Mouse (Mus musculus) forebrain, embryonic 15.5 days (tissue): ENCODE data around the gene Slc17a7. TPM values are rescaled to one million over a fixed set of nuclear protein-coding genes. Genes with fewer than 3 reads are reported as not detected.
A peak's percentile ranks its signal among the peaks of the same experiment; 100 is the strongest.
"Not testable (repeated sequence)": the region's sequence is repeated elsewhere in the genome, so short reads cannot be mapped to it uniquely, and the experiment has no call there.

Source experiments
- ATAC-seq: fragments of 200-750 bp; cut with Nextera tagmentation; replicated peaks from 2 replicates; pipeline ENCODE4 v1.8.0; 2017; ENCODE audit warnings: mild to moderate bottlenecking, moderate TSS enrichment, moderate library complexity
- H3K27ac ChIP-seq: fragments of 300-500 bp; sonication (generic); replicated peaks from 2 replicates; pipeline ENCODE4 v1.5.1; 2015; ENCODE audit warnings: mild to moderate bottlenecking, inconsistent platforms
- H3K27me3 ChIP-seq: fragments of 300-500 bp; sonication (generic); 2 replicates; pipeline ENCODE4 v1.6.1; 2015; ENCODE audit warnings: inconsistent platforms
- H3K36me3 ChIP-seq: fragments of 300-500 bp; sonication (generic); 2 replicates; pipeline ENCODE4 v1.6.1; 2015; ENCODE audit warnings: mild to moderate bottlenecking, inconsistent platforms
- H3K4me1 ChIP-seq: fragments of 300-500 bp; sonication (generic); 2 replicates; pipeline ENCODE4 v1.6.1; 2015; ENCODE audit warnings: inconsistent platforms
- H3K4me2 ChIP-seq: fragments of 300-500 bp; sonication (generic); replicated peaks from 2 replicates; pipeline ENCODE4 v1.6.1; 2015; ENCODE audit warnings: mild to moderate bottlenecking, inconsistent platforms
- H3K4me3 ChIP-seq: fragments of 300-500 bp; sonication (generic); 2 replicates; pipeline ENCODE4 v1.5.1; 2015; ENCODE audit warnings: mild to moderate bottlenecking, inconsistent platforms
- H3K9ac ChIP-seq: fragments of 300-500 bp; sonication (generic); replicated peaks from 2 replicates; pipeline ENCODE4 v1.6.1; 2015; ENCODE audit warnings: mild to moderate bottlenecking, inconsistent platforms
- H3K9me3 ChIP-seq: fragments of 300-500 bp; sonication (generic); 2 replicates; pipeline ENCODE4 v1.6.1; 2016; ENCODE audit warnings: inconsistent platforms
- WGBS: fragments of 180-500 bp; shearing (Covaris S2); methylation state at CpG from one replicate; pipeline ENCODE4 v1.1.7; 2015; ENCODE audit warnings: mixed read lengths; 5-methylcytosine and 5-hydroxymethylcytosine counted together
- polyA plus RNA-seq: library from polyadenylated mRNA; unstranded; fragments of >200 nt; fragmentation: Nextera tagmentation; extraction: Ambion mirVana; gene quantifications from 2 replicates; pipeline ENCODE4 v1.2.1, GENCODE M21; 2015

Slc17a7 gene
- polyA plus RNA-seq, 1 experiment from 2014 or later = 20.1 TPM

DNA sequence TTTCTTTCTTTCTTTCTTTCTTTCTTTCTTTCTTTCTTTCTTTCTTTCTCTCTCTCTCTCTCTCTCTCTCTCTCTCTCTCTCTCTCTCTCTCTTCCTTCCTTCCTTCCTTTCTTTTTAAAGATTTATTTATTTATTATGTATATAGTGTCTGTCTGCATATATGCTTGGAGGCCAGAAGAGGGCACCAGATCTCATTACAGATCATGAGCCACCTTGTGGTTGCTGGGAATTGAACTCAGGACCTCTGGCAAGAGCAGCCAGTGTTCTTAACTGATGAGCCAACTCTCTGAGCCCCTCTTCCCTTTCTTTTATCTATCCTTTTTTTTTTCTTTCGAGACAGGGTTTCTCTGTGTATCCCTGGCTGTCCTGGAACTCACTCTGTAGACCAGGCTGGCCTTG is 10.0 kb downstream of the Slc17a7 start:
- ATAC-seq, H3K4me2 ChIP-seq, H3K4me3 ChIP-seq, H3K27ac ChIP-seq, H3K9me3 ChIP-seq, H3K9ac ChIP-seq, H3K36me3 ChIP-seq: not testable (repeated sequence)
- Histone ChIP-seq H3K27me3 (peaks cover 83% of the 10 kb centered on the region), H3K4me1 (peaks cover 17% of the 10 kb centered on the region)
- 73% methylated on average over 1 of the region's 1 CpGs for WGBS

DNA sequence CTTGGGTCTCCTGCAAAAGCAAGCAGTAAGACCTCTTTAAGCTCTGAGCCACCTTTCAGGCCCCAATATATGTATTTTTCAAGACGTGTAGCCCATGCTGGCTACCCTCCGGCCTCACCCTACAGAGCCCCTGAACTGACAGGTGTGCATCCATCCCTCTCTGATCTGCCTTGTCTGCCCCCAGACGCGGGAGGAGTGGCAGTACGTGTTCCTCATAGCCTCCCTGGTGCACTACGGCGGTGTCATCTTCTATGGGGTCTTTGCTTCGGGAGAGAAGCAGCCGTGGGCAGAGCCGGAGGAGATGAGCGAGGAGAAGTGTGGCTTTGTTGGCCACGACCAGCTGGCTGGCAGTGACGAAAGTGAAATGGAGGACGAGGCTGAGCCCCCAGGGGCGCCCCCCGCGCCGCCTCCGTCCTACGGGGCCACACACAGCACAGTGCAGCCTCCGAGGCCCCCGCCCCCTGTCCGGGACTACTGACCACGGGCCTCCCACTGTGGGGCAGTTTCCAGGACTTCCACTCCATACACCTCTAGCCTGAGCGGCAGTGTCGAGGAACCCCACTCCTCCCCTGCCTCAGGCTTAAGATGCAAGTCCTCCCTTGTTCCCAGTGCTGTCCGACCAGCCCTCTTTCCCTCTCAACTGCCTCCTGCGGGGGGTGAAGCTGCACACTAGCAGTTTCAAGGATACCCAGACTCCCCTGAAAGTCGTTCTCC is 11.0 kb downstream of the Slc17a7 start:
- Histone ChIP-seq H3K27me3 (peaks cover 83% of the 10 kb centered on the region), H3K9ac (no peak overlapping the region), H3K27ac (no peak overlapping the region), H3K4me3 (0 out of 2 replicates have a peak overlapping the region, but pooled peaks have one; percentile 8), H3K9me3 (no peaks in the 10 kb centered on the region), H3K36me3 (no peaks in the 10 kb centered on the region), H3K4me2 (no peak overlapping the region), H3K4me1 (peaks cover 15% of the 10 kb centered on the region)
- no peak for ATAC-seq
- WGBS = 3% methylated on average over 28 of the region's 29 CpGs

DNA sequence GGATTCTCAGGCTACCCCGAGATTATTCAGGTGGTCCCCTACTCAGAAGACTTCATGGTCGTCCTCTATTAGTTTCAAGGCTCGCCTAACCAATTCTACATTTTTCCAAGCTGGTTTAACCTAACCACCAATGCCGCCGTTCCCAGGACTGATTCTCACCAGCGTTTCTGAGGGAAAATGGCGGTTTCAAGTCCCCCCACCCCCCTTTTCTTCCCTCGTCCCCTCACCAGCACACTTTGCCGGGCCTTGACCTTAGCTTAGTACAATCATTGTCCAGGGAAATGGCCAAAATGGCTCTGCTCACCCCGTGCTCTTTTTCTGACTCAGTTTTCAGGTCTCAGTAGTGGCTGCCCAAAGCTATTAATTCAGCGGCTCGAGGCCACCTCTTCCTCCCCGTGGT is 11.6 kb downstream of the Slc17a7 start:
- no peaks in the 10 kb centered on the region for H3K36me3 ChIP-seq
- H3K4me3 ChIP-seq = no peak overlapping the region
- no peaks in the 10 kb centered on the region for H3K9me3 ChIP-seq
- H3K9ac ChIP-seq = no peak overlapping the region
- no peak for ATAC-seq
- H3K27me3 ChIP-seq = peaks cover 85% of the 10 kb centered on the region
- 1% methylated on average over 13 of the region's 13 CpGs for WGBS
- H3K27ac ChIP-seq = no peak overlapping the region
- H3K4me2 ChIP-seq = no peak overlapping the region
- peaks cover 15% of the 10 kb centered on the region for H3K4me1 ChIP-seq

DNA sequence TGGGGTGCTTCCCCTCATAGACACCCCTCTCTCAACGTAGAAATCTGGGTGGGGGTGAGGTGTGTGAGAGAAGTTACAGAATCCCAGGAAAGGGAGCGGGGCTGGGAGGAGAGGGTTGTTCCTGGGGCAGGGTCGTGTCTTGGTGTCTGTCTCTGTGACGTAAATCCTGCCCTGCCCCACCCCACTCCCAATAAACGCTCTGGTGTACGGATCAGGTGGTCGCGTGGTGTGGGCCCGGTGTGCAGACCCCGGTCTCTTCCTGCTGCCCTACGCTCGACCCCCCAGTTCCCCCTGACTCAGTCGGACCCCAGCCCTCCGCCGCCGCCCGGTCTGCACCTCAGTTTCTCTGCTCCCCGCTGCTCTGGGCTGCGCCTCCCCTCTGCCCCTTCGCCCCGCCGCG is 12.2 kb downstream of the Slc17a7 start:
- Histone ChIP-seq H3K4me1 (peaks cover 17% of the 10 kb centered on the region), H3K9ac (no peak overlapping the region), H3K27ac (no peak overlapping the region), H3K36me3 (no peaks in the 10 kb centered on the region), H3K27me3 (peaks cover 85% of the 10 kb centered on the region), H3K4me2 (peak overlapping the region; percentile 31), H3K4me3 (peak overlapping the region; percentile 15; the same call in 1 of the 2 replicates), H3K9me3 (no peaks in the 10 kb centered on the region)
- no peak for ATAC-seq
- WGBS = under 1% methylated on average over 23 of the region's 23 CpGs

DNA sequence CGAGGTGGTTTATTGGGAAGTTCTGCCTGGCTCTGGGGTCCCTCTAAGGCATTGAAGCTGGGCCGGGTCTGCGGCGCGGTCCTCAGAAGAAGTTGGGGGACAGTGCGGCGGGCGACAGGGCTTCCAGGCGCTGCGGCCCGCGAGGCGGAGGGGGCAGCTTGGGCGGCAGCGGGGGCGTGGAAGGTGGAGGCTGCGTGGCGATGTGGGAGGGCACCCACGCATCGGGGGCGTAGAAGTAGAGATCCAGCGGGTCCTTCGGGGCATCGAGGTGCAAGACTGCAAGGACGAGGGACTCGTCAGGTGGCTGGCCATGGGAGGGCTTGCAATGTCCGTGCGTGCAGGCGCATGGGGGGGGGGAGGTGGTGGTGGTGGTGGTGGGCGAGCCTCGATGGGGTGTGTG is 12.6 kb downstream of the Slc17a7 start:
- no peak overlapping the region for H3K9ac ChIP-seq
- peak overlapping the region; percentile 15; the same call in 1 of the 2 replicates for H3K4me3 ChIP-seq
- H3K36me3 ChIP-seq = no peaks in the 10 kb centered on the region
- H3K27ac ChIP-seq = no peak overlapping the region
- no peaks in the 10 kb centered on the region for H3K9me3 ChIP-seq
- WGBS = 2% methylated on average over 29 of the region's 31 CpGs
- peaks cover 21% of the 10 kb centered on the region for H3K4me1 ChIP-seq
- H3K27me3 ChIP-seq = peaks cover 85% of the 10 kb centered on the region
- ATAC-seq = no peak
- H3K4me2 ChIP-seq = peak overlapping the region; percentile 31

DNA sequence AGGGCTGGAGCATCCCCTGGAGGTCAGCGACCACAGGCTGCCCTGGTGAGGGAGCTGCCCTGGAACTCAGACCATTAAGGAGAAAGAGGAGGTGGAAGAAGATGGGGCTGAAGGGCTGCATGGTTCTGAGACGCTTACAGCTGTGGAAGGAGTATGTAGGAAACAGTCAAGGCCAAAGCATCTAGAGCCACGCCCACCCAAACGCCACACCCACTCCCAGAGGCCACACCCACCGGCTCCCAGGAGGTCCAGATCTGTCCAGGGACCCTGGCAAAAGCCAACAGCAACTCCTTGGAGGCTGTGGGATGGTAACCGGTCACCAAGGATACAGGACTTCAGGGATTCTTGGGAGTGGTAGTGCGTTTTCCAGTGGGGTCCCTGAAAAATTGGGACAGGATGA is 14.8 kb downstream of the Slc17a7 start:
- WGBS = 26% methylated on average over 7 of the region's 7 CpGs
- H3K27me3 ChIP-seq = peaks cover 97% of the 10 kb centered on the region
- ATAC-seq = no peak

DNA sequence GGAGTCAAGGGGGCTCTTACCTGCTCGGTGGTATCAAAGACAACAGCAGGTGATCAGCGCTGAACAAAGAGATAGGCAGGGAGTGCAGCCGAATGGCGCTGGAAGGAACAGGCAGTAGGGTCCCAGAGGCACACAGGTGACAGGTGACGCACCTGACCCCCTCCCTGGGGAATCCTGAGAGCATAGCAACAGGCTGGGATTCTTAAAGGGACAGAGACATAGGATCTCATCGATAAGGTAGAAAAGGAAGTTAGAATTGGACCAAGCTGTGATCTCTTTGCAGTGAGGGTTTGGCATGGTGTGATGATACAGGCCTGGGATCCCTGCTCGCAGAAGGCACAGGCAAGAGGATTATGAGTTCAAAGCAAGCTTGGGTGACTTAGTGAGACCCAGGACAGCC is 15.7 kb downstream of the Slc17a7 start, which contains the start of gene Gfy:
TSS of gene Gfy (minus strand) at position 101 of the 400 bp plus-strand sequence.
- no peak for ATAC-seq
- Histone ChIP-seq H3K9me3 (no peaks in the 10 kb centered on the region), H3K4me1 (peaks cover 35% of the 10 kb centered on the region), H3K27ac (no peak within 1 kb of the TSS), H3K4me3 (no peak within 1 kb of the TSS), H3K27me3 (peaks cover 99% of the 10 kb centered on the region), H3K4me2 (no peak within 1 kb of the TSS), H3K9ac (no peak within 1 kb of the TSS), H3K36me3 (no peaks in the 10 kb centered on the region)
- 26% methylated on average over 7 of the region's 7 CpGs for WGBS

More for the DNA sequence above, 14.8 kb downstream of the Slc17a7 start:
- Histone ChIP-seq H3K9me3 (no peaks in the 10 kb centered on the region), H3K4me3 (no peak overlapping the region), H3K9ac (no peak overlapping the region), H3K4me2 (no peak overlapping the region), H3K4me1 (peaks cover 36% of the 10 kb centered on the region), H3K36me3 (no peaks in the 10 kb centered on the region), H3K27ac (no peak overlapping the region)

DNA sequence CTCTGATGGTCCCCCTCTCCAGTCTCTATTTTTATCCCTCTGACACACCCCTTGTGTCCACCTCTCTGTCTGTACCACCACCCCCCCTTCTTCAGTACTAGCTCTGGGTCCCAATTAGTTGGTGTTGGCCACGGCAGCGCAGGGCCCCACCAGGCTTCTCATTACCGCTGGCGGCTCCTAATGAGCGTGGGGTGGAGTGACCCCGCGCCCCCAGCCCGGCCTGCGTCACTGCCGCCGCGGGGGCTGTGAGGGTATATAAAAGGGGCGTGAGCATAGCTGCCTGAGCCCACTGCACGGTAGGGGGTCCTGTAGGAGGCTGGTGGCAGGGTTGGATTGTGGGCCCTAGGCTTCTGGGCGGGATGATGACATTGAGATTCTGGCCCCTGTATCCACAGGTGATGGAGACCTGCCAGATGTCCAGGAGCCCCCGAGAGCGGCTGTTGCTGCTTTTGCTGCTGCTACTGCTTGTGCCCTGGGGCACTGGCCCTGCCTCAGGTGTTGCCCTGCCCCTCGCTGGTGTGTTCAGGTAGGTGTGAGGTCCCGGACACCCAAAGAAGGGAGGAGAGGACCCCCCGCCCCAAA is 17.2 kb downstream of the Slc17a7 start, which contains the start of gene Pth2:
TSS of gene Pth2 (plus strand) at position 100 of the 582 bp plus-strand sequence.
- peaks cover 96% of the 10 kb centered on the region for H3K27me3 ChIP-seq
- no peak within 1 kb of the TSS for H3K27ac ChIP-seq
- H3K4me3 ChIP-seq = peak within 1 kb of the TSS; percentile 31
- no peak within 1 kb of the TSS for H3K9ac ChIP-seq
- 11% methylated on average over 19 of the region's 20 CpGs for WGBS
- no peaks in the 10 kb centered on the region for H3K9me3 ChIP-seq
- ATAC-seq = no peak
- H3K36me3 ChIP-seq = no peaks in the 10 kb centered on the region
- H3K4me2 ChIP-seq = peak within 1 kb of the TSS; percentile 46
- peaks cover 27% of the 10 kb centered on the region for H3K4me1 ChIP-seq

DNA sequence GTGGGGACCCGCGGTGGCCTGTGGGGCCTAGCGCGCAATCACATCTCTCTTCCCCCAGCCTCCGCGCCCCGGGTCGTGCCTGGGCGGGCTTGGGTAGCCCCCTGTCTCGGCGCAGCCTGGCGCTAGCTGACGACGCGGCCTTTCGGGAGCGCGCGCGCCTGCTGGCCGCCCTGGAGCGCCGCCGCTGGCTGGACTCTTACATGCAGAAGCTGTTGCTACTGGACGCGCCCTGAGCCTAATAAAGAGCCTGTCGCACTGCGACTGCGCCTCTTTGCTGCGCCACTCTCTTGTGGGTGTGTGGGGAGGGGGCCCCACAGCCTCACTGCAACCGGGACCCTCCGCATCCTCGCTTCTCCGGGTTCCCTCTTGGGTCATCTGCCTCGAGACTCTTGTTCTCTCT is 17.8 kb downstream of the Slc17a7 start:
- Histone ChIP-seq H3K4me1 (peaks cover 21% of the 10 kb centered on the region), H3K4me2 (peak overlapping the region; percentile 46), H3K36me3 (no peaks in the 10 kb centered on the region), H3K4me3 (peak overlapping the region; percentile 31), H3K27me3 (peaks cover 92% of the 10 kb centered on the region), H3K27ac (no peak overlapping the region), H3K9ac (no peak overlapping the region), H3K9me3 (no peaks in the 10 kb centered on the region)
- 3% methylated on average over 35 of the region's 35 CpGs for WGBS
- no peak for ATAC-seq

DNA sequence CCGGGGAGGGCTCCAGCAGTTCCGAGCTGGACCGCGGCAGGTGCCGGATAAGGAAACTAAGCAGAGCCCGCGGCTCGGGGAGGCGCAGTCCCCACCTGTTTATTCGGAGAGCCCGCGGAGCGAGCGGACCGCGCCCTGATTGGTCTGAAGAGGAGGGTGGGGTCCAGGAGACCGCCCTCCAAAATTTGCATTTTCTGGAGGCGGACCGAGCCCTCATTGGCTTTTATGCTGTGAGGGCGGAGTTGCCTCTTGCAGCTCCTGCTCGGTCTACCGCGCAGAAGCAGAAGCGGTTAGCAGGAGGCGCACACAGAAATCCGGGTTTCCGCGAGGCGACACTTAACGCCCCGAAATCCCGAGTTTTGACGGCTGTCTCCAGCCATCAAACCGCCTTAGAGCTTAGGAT is 18.5 kb downstream of the Slc17a7 start:
- no peaks in the 10 kb centered on the region for H3K9me3 ChIP-seq
- no peak overlapping the region for H3K27ac ChIP-seq
- H3K4me3 ChIP-seq = peak overlapping the region; percentile 31
- peak overlapping the region; percentile 14 for H3K9ac ChIP-seq
- peaks cover 87% of the 10 kb centered on the region for H3K27me3 ChIP-seq
- peak overlapping the region; percentile 46 for H3K4me2 ChIP-seq
- peaks cover 20% of the 10 kb centered on the region for H3K4me1 ChIP-seq
- H3K36me3 ChIP-seq = no peaks in the 10 kb centered on the region
- WGBS = under 1% methylated on average over 34 of the region's 34 CpGs
- peak; percentile 91 for ATAC-seq

DNA sequence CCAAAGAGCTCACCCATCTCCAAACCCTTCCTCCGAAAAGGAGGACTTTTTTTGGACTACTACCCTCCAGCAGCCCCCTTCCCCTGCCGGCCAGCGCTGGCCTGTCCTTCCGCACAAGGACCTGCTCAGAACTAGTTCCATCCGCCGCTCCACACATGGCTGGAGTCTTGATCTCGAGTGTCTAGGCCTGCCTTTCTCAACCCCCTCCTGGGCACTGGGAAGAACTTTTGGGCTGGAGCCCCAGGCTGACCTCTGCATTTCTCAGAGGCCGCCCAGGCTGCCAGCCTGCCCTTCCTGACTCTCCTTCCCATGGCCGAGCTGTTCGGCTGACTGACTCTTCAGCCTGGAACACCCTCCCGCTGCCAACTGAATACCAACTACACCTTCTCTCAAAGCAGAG is 18.9 kb downstream of the Slc17a7 start:
- Histone ChIP-seq H3K4me3 (peak overlapping the region; percentile 31), H3K4me2 (peak overlapping the region; percentile 46), H3K27ac (no peak overlapping the region), H3K9me3 (no peaks in the 10 kb centered on the region), H3K9ac (peak overlapping the region; percentile 14), H3K36me3 (no peaks in the 10 kb centered on the region), H3K4me1 (peaks cover 20% of the 10 kb centered on the region), H3K27me3 (peaks cover 83% of the 10 kb centered on the region)
- 13% methylated on average over 11 of the region's 11 CpGs for WGBS
- ATAC-seq = peak; percentile 18

DNA sequence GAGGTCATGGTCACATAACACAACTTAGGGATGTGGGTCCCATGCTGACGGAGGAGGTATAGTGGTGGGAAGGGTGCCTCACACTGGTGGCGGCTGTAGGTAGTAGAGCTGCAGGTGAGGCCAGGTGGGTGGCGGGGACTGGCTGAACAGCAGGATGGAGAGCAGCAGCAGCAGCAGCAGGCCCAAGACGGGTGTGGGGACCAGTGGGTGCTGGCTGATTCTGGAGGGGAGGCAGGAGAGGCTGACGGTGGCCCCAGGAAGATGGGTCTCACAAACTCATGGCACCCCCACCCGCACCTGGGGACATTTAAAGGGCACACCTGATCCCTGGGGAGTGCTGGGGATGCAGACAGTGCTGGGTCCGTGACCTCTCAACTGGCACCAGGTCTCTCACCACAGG is 19.9 kb downstream of the Slc17a7 start:
- no peak overlapping the region for H3K4me2 ChIP-seq
- 71% methylated on average over 7 of the region's 7 CpGs for WGBS
- H3K4me1 ChIP-seq = peaks cover 20% of the 10 kb centered on the region
- no peaks in the 10 kb centered on the region for H3K36me3 ChIP-seq
- H3K27ac ChIP-seq = no peak overlapping the region
- H3K27me3 ChIP-seq = peaks cover 73% of the 10 kb centered on the region
- no peak overlapping the region for H3K4me3 ChIP-seq
- no peaks in the 10 kb centered on the region for H3K9me3 ChIP-seq
- H3K9ac ChIP-seq = no peak overlapping the region
- ATAC-seq = no peak
